Mouse (Mus musculus): ENCODE data around the gene Plekhg3.

Plekhg3 gene

DNA sequence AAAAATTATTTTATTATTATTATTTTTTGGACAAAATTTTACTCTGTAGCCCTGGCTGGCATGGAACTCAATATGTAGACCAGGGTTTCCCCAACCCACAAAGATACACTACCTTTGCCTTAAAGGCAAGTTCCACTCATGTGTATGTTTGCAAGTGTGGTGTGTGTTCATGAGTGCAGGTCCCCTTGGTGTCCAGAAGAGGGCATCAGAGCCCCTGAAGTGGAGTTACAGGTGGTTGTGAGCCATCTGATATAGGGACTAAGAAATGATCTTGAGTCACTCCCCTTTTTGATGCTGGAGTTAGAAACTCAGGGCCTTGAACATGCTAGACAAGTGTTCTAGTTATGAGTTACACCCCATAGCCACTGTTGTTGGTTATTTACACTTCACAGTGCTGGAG lies 54.3 kb downstream of the Plekhg3 start:
- DNase-seq (ENCODE audit: low spot score): no peak

DNA sequence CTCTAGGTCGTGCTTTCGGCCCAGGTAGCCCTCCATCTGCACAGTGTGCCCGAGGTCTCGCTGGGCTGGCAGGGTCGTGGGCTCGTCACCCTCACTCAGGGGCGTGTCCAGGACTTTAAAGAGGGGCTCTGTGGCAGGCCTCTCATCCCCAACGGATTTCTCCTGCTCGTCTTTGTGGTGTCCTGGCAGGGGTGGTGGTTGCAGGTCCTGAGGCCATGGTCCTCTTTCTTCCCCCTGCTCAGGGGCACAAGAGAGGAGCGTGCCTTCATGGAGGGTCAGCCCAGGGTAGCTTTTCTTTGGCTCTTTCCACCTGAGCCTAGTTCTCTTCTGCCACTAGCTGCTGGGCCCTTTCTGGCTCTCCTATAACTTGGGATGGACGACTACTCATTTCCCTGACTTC lies 56.7 kb downstream of the Plekhg3 start:
- no peak for DNase-seq (ENCODE audit: low spot score)

DNA sequence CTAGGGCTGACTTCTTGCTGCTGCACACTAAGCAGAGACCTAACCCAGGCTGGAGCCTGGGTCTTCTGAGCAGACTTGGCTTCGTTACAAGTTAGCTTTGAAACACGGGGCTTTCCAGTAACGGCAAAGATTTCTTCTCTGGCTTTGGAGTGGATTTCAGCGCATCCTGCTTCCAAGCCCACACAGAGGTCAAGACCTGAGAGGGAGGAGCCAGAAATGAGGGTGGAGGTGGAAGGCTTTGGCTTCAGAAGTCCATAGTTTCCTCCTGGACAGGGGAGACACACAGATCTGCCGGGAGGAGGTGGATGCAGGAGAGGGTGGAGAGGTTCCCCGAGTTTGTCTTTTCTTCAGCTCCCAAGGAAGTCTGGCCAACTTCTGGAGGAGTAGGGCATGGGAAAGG lies 58.8 kb downstream of the Plekhg3 start:
- DNase-seq (ENCODE audit: low spot score): no peak

DNA sequence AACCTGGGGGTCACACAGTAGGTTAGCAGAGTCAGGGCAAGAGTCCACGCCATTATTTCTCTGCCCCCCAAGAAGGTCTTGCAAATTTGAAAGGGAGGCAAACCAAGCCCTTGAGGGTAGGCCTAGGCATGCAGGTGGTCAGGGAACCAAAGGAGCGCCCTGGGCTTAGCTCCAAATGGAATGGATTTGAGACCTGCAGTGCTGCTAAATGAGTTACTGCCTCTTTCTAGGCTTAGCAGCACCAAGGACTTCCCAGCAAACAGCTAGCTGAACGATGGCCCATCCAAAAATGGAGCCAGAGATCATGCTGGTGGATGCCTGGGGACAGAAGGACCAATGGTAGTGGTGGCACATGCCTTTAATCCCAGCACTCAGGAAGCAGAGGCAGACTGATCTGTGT lies 60.3 kb downstream of the Plekhg3 start:
- DNase-seq (ENCODE audit: low spot score): no peak

DNA sequence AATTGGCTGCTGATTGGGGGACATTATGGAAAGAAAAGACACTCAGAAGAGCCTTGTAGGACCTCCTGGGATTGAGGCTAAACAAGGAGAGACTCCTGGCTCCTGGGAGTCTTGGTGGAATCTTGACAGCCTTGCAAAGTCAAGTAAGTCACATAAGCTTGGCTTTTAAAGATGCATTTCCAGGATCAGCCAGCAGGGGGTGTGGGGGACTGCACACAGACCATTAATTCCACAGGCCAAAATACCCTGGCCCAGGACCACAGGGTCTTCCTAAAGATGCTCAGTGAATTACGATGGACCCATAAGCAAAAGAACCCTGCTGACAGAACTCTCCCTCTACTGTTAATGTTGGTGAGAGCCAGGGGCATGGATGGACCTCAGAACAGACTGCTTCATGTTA lies 61.5 kb downstream of the Plekhg3 start:
- DNase-seq (ENCODE audit: low spot score): peak; percentile 49

DNA sequence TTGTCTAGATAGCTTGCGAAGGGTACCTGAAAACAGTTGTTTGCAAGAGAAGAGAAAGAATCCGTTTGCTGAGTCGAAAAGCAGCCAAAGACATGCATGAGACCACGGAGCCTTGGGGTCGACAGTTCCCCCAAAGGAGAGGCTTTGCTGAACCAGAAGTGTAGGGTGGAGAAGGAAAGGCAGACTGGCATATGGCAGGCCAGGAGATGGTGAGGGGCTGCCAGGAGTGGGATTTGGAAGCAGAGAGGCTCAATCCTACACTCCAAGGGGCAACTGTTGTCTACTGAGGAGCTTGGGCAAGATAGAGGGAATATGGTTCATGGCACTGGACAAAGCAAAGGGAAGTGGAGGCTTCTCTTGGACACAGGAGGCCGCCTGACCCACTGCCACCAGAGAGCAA lies 62.6 kb downstream of the Plekhg3 start:
- no peak for DNase-seq (ENCODE audit: low spot score)

DNA sequence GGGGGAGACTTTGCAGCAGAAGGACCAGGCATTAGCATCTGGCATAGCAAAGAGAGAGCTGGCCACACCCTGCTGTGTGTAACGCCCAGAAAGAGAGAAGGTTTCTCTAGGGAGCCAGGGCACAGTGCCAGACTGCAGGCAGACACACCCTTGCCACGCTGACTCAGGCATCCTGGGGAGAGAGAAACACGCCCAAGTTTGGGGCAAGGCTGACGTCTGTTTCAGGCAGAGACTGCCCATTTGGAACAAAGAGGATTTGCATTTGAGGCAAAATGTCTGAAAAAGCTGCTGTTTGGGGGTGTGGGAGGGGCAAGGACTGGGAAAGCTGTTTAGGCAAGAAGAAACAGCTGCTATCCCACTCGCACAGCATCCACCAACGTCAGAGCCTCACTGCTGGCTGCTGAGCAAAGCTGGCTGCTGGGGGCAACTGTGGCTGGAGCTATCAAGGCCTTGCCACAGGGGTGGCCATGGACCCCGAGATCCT lies 63.2 kb downstream of the Plekhg3 start:
- DNase-seq (ENCODE audit: low spot score): no peak

DNA sequence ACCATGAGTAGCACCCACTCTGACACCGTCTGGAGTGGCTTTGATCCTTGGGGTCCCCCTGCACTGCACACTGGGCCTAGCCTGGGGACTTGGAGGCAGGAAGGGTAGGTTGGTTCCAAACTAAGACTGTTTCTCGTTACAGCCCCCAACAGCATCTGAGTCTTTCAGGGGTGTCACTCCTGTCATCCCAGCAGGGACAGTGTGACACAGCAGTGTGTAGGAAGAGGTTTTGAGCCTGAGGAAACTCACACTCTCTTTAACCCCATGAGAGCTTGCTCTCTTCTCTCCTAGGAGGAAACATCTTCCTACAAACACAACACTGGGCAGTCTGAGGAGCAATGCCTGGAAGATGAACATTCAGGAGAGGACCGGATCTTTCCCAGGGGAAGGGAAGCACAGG lies 63.9 kb downstream of the Plekhg3 start:
- DNase-seq (ENCODE audit: low spot score): no peak

DNA sequence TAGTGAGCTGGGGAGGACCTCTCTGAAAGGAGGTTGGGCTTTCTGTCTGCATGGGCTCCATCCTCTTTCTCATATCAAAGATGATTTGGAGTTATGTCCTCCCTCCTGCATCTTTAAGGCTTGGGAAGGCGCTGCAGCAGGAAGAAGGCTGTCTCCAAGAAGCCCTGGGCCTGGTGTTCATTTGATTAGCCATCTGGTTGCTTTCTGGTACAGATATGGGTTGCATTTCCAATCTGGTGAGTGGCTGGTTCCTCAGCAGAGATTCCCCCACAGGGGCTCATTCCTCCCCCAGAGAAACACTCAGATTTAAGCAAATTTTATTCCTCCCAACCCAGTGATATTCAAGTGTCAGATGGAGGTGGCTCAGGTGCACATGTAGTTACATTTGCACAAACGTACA lies 65.1 kb downstream of the Plekhg3 start:
- no peak for DNase-seq (ENCODE audit: low spot score)

DNA sequence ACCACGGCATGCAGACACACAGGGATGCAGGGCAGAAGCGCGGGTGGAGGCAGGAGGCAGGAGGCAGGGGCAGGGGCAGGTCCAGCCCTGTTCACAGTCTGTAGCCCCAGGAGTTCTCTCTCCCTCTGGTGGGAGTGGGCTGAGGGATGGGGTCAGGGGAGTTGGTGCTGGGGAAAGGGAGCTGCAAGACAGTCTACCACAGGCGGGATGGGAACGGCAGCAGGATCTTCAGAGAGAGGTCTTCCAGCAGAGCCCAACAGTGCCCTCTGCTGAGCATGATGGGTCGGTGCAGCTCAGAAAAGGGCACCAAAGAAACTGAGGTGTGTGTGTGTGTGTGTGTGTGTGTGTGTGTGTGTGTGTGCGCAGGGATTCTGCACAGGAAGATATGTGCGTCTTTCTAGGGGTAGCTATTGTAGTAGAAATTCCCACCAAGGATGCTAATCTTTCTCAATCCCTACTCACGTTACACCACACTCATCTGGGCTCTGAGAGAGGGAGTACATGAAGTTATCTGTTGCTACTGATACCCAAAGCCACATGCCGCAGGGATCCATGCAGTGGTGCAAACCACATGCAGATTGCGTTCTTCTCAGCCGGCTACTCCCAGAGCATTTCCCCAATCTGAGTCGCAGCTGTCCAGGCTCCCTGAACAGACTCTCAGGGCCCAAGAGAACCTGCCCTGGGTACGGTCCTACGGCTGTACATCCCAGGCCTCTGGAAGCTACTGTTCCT lies 65.8 kb downstream of the Plekhg3 start:
- DNase-seq (ENCODE audit: low spot score): peak; percentile 56

DNA sequence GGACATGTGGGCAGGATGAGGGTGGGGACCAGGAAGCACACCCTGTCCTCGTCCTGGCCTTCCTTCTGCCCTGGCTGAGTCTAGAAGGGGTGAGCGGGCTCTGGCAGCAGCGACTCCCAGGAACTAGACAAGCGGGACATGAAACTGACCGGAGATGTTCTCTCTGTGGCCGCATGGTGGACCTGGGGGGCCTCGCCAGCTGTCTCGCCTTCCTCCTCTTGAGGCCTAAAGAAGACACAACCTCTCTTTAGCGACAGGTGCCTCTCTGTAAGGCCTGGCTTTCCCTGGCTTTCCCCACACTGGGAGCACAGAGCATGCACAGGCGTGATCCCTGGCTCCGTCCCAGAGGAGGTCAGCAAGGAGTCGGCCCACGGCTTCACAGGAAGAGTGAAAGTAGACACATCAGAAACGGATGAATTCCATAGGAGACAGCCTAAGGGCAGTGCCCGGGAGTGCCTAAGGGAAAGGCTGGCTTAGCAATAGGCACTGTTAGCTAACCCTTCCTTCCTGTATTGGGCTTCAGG lies 66.9 kb downstream of the Plekhg3 start:
- no peak for DNase-seq (ENCODE audit: low spot score)

DNA sequence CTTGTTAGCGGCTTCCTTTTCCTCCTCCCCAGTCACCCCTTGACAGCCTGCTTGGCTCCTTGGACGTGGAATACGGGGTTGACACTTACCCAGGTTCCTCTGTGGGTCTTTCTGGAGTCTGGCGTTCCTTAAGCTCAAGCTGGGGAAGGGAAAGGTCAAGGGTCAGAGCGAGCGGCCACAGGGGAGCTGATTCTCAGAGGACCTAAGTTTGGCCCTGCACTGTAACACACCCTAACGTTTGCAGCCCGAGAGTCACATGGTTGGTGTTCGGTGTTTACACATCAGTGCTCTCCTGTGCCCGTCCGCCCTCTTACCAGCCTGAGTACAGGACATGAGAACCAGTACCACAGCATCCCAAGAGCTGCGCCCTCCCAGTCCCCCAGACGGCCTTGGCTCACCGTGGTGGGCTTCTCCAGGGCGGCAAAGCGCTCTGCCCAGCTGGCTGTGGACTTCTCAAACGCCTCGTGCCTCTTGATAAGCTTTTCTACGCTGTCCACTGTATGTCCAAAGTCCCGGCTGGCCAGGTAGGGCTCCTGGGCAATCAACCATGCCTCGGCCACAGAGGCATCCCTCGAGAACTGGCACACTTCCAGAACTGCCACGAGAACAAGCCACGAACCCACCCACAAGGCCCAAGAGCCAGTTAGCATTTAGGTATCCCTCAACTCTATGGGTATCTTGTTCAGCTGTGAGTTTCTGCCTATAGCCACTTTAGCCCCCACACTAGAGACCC lies 67.7 kb downstream of the Plekhg3 start:
- DNase-seq (ENCODE audit: low spot score): no peak

DNA sequence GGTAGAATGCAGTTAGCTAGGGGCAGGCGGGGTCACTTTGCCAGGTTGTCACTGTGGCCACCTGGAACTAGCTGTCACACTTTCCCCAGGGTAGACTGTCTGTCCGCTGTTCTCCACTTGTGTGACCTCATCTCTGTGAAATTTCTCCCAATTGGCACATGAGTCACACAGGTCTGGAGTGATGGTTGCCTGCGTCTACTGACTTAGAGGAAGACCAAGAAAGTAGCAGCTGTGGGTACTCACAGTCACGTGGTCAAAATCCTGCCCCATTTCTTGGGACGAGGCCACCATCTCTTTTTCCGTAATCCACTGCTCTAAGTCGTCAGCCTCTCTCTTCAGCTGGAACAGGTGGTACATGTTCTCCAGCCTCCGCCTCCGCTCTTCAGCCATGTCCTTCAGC lies 73.1 kb downstream of the Plekhg3 start:
- no peak for DNase-seq (ENCODE audit: low spot score)

DNA sequence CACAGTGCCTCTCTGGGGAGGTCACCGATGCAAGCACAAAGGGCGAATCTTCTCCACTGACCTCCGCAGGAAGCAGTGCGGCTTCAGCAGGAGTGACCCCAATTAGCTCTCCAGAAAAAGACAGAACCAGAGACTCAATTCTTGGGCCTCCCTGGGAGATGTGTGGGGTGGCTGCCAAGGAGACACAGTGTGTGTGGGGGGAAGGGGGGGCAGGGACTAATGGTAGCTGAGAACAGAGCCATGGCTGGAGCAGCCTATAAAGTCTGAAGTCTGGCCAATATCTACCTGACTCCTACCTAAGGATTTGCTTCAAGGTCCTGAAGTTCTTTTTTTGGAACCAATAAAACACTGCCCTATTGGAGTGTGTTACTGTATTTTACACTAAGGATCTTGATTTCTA lies 73.9 kb downstream of the Plekhg3 start:
- no peak for DNase-seq (ENCODE audit: low spot score)

DNA sequence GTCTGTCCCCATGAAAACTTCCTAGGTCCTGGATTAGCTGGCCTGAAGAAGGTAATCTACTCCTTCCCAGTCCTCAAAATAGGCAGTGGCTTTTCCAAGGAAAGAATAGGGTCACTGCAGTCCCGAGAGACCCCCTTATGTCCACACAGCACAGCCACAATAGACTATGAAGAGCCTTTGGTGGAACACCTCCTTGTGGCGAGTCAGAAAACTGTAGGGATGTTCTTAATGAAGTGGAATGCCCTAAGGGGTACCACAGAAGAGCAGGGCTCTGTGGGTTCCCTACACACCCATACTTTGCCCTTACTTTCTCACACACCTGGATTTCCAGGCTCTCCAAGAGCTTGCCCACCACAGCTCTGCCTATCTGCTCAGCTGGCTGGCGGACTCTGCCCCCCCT lies 75.1 kb downstream of the Plekhg3 start:
- DNase-seq (ENCODE audit: low spot score): no peak

DNA sequence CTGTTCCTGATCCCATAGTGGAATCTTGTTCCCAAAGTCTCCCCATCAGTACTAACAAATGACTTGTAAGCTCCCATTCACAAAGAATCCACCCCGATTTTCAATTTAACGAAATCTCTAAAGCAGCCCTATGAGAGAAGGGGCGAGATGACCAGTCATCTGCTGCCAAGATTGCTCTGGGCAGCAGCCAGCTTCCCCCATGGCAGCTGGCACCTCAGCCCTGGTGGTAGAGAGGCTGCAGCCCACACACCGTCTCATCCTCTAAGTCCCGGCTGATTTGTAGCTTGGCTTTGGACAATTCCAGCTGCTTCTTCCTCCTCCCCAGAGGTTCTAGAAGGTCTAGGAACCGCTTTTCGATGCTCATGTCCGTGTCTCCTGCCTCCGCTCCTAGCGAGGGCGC lies 77.5 kb downstream of the Plekhg3 start:
- DNase-seq (ENCODE audit: low spot score): no peak

DNA sequence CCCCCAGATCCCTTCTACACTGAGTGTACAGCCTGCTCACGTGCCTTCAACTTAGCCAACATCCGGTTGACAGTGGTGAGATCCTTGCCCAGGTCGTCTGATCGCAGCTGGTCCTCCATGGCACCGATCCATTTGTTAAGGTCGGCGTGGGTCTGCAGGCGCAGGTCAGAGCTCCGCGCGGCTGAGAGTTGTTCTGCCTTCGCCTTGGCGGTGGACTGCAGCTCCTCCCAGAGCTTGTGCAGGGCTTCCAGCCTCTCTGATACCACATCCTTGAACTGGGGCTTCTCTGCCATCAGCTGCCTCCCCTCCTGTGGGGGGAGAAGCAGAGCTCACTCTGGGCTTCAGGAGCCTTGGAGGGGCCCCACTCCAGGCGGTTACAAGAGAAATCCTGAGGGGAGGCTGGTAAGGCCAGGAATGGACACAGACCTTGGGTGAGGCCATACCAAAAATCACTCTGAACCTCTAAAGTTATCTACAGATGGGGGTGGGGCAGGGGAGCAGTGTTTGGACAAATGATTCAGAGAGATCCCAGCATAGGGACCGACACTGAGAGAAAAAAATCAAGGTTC lies 78.4 kb downstream of the Plekhg3 start:
- no peak for DNase-seq (ENCODE audit: low spot score)

DNA sequence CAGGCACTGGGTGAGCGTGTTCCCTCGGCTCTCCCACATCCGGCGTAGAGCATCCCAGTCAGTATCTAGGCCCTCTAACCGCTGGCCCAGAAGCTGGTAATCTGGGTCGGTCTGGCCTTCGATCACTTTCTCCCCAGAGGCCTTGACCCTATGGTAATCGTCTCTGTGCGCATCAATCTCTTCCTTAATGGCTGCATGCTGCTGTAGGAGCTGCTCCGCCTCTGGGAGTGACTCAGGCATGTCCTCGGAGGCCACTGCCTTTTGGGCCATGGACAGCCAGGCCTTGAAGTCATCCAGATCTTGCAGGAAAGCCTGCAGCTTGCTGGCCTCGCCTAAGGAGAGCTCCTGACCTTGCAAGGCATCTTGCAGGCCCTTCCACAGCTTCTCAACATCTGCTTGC lies 81.9 kb downstream of the Plekhg3 start:
- no peak for DNase-seq (ENCODE audit: low spot score)

DNA sequence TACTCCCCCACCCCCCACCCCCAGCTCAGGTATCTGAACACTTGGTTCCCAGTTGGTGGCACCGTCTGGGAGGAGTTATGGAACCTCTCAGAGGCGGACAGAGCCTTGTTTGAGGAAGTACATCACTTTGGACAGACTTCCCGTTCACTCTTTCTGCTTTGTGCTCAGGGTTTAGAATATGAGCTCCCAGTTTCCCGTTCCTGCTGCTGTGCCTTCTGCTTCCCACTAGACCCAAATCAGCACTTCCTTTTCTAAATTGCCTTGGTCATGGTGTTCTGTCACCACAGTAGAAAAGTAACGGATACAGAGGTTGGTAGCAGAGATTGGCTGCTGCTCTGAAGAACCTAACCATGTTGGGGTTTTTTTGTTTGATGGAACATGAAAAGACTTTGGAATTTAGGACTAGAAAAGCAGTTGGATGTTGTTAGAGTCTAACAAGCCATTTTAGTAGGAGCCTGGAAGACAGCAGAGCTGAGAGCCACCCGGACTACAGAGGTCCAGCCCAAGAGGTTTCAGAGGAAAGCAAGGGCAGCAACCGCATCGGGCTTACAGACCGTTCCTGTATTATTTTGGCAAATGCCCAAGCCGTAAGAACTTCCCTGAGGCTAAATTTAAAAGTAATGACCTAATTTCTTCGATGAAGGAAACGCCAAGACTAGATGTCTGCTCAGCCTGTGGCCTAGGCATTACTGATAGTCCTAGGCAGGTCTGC lies 84.3 kb downstream of the Plekhg3 start:
- no peak for DNase-seq (ENCODE audit: low spot score)

DNA sequence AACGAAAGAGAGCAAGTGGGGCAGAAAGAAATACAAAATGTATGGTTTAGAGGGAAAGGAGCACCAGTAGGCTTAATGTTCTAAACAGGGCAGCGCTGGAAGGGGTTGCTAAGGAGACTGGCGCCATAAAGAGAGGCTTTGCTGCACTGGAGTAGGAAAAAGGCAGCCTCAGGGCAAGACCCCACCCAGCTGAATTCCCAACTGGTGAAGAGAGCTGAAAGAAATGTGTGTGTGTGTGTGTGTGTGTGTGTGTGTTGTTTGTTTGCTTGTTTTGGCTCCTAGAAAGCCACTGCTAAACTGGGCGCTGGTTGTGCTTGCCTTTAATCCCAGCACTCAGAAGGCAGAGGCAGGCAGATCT lies 84.9 kb downstream of the Plekhg3 start:
- no peak for DNase-seq (ENCODE audit: low spot score)

DNA sequence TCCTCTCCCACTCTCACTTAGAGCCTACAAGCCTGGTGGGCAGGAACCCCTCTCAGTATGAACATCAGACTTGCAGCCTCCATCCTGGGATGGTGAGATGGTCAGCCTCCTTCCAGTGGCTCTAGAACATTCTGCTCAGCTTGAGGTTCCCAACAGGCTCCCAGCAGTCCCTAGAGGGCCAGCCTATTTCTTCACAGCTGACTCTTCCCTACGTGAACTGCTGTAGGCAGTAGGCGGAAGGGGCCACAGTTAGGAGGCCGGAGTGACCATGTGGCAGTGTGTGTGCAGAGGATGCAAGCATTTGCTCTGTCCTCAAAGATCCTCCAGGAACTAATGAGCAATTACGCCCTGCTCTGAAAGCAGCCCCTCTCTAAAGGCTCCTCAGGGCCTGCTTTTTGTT lies 87.5 kb downstream of the Plekhg3 start:
- DNase-seq (ENCODE audit: low spot score): no peak

DNA sequence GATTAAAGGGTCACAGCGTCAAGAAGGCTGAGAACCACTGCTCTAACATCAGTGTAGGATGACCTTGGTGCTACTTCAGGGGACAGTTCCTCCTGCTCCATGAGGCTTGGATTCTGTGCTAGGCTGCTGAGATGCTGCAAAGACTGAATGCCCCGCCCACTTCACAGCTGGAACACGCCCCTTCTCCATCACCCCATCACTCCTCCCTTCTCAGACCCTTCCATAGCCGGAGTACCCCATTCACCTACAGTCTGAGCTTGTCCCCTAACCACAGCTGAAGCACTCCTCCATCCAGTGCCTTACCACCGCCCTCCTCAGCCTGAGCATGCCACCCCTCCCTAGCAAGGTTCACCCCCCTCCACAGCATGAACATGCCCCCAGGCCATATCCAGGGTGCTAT lies 89.2 kb downstream of the Plekhg3 start:
- DNase-seq (ENCODE audit: low spot score): no peak

DNA sequence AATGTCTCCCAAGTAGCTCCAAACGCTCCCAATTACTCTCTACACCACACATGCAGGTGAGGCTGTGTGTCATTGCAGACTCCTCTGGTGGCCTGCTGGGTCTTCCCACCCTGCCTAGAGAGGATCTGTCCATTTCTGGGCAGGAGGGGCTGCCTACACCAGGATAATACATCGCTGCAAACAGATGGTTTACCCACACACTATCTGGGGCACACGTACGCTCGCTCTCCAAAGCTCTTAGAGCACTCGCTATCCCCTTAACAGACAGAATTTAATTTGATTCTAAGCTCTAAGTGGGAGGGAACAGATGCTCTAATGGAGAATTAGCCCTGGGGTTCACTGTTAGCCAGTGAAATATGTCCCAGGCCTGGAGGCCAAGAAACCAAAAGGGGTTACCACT lies 92.7 kb downstream of the Plekhg3 start:
- DNase-seq (ENCODE audit: low spot score): no peak
